Mouse (Mus musculus): ENCODE results near the gene Fen1. TPM values are rescaled to one million over a fixed set of nuclear protein-coding genes. Genes with fewer than 3 reads are reported as not detected.
A peak's percentile ranks its signal among the peaks of the same experiment; 100 is the strongest.

Fen1 gene
- polyA plus RNA-seq, 1 experiment, result 22.1 TPM

DNA sequence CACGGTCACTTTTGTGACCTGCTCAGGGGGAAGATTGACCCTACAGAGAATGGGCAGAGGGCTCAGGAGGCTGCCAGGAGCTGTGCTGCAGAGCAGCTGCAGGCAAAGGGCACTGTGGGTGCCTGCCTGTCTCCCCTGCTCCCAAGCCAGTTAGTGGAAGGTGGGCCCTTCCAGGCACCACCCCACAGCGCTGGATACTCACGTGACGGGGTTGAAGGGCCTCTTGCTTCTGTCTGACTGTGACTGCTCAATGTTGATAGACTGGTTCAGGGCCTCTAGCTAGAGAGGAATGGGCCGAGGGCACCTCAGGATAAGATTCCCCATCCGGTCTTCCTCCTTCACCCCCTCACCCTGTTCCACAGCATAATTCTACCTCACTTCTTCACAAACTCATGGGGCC is 15.6 kb upstream of the Fen1 start:
- H3K4me1 ChIP-seq (ENCODE audit: control insufficient read depth, insufficient read depth, low read length), result no peaks in the 10 kb centered on the region
- H3K4me3 ChIP-seq (ENCODE audit: insufficient read depth, low read length), result no peak overlapping the region
- no peak overlapping the region for H3K27ac ChIP-seq (ENCODE audit: insufficient read depth, low read length)
- TF ChIP-seq CTCF (IDR thresholded peaks at IDR 0.05; ENCODE audit: borderline replicate concordance, insufficient read depth, low read length), result no peak
- no peak for TF ChIP-seq POLR2A (IDR thresholded peaks at IDR 0.05; ENCODE audit: low read depth, low read length)

- H3K4me3 ChIP-seq (ENCODE audit: insufficient read depth, low read length), result no peak overlapping the region
- H3K4me1 ChIP-seq (ENCODE audit: control insufficient read depth, insufficient read depth, low read length), result no peaks in the 10 kb centered on the region
- H3K27ac ChIP-seq (ENCODE audit: insufficient read depth, low read length), result no peak overlapping the region
- no peak for TF ChIP-seq POLR2A (IDR thresholded peaks at IDR 0.05; ENCODE audit: low read depth, low read length)
- TF ChIP-seq CTCF (IDR thresholded peaks at IDR 0.05; ENCODE audit: borderline replicate concordance, insufficient read depth, low read length), result no peak
Measured at GRCm38 (mm10) chr19:10219108-10219507, 15.1 kb upstream of the Fen1 start.

- Histone ChIP-seq H3K4me3 (ENCODE audit: insufficient read depth, low read length) (no peak overlapping the region), H3K27ac (ENCODE audit: insufficient read depth, low read length) (no peak overlapping the region), H3K4me1 (ENCODE audit: control insufficient read depth, insufficient read depth, low read length) (no peaks in the 10 kb centered on the region)
- TF ChIP-seq POLR2A (IDR thresholded peaks at IDR 0.05; ENCODE audit: low read depth, low read length) (no peak), CTCF (IDR thresholded peaks at IDR 0.05; ENCODE audit: borderline replicate concordance, insufficient read depth, low read length) (no peak)
Measured at GRCm38 (mm10) chr19:10216101-10216500, 12.1 kb upstream of the Fen1 start.

DNA sequence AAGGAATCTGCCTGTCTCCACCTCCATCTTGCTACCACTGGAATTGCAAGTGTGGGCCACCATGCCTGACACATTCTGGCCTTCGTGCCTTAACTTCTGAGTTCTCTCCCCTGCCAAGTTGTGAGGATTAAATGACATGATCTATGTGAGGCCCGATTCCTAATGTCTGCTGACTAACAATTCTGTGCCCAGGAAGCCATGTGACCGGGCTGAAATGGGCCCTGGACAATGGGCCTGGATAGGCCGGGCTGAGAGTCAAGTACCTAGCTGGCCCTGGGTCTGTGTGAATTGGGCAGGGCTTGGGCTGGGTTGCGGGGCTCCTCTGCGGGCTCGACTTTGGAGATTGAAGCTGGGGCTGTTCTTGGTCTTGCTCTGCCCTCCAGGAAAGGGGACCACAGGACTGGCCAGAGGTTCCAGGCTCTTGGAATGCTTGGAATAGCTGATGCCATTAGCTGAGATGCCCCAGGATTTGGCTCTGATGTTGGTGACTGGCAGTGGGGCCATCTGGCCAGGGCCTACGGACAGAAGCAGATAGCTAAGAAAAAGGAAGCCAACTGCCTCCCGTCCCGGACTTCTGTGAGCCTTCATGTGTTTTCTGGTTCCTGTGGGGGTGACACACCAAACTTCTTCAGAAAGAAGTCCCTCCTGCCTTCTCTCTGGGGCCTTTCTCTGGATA is 10.0 kb upstream of the Fen1 start:
- TF ChIP-seq CTCF (IDR thresholded peaks at IDR 0.05; ENCODE audit: borderline replicate concordance, insufficient read depth, low read length), result no peak
- Histone ChIP-seq H3K4me1 (ENCODE audit: control insufficient read depth, insufficient read depth, low read length) (no peaks in the 10 kb centered on the region), H3K4me3 (ENCODE audit: insufficient read depth, low read length) (no peak overlapping the region), H3K27ac (ENCODE audit: insufficient read depth, low read length) (no peak overlapping the region)

DNA sequence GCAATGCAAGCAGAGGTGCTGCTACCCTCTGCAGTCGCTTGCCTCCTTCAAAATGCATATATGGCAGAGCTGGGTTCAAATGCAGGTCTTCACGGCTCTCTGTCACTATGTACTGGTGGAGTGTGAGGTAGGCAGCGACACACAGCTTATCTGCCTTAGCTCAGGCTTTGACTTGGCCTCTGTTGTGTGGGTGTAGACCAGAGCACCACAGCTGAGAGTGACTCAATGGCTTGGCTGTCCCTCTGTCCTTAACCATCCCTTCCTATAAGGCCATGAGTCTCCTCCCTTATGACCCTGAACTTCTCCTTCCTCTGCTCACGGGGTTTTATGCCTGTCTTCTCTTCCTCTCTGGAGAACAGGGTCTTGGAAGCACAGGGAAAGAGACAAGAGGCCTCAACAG is 6.9 kb upstream of the Fen1 start:
- TF ChIP-seq CTCF (IDR thresholded peaks at IDR 0.05; ENCODE audit: borderline replicate concordance, insufficient read depth, low read length), result no peak
- TF ChIP-seq POLR2A (IDR thresholded peaks at IDR 0.05; ENCODE audit: low read depth, low read length), result no peak
- Histone ChIP-seq H3K4me3 (ENCODE audit: insufficient read depth, low read length) (no peak overlapping the region), H3K4me1 (ENCODE audit: control insufficient read depth, insufficient read depth, low read length) (no peaks in the 10 kb centered on the region), H3K27ac (ENCODE audit: insufficient read depth, low read length) (no peak overlapping the region)

GRCm38 (mm10) chr19:10208851-10209250 is 4.9 kb upstream of the Fen1 start:
- Histone ChIP-seq H3K27ac (ENCODE audit: insufficient read depth, low read length) (no peak overlapping the region), H3K4me3 (ENCODE audit: insufficient read depth, low read length) (no peak overlapping the region), H3K4me1 (ENCODE audit: control insufficient read depth, insufficient read depth, low read length) (no peaks in the 10 kb centered on the region)
- TF ChIP-seq POLR2A (IDR thresholded peaks at IDR 0.05; ENCODE audit: low read depth, low read length) (no peak), CTCF (IDR thresholded peaks at IDR 0.05; ENCODE audit: borderline replicate concordance, insufficient read depth, low read length) (no peak)

DNA sequence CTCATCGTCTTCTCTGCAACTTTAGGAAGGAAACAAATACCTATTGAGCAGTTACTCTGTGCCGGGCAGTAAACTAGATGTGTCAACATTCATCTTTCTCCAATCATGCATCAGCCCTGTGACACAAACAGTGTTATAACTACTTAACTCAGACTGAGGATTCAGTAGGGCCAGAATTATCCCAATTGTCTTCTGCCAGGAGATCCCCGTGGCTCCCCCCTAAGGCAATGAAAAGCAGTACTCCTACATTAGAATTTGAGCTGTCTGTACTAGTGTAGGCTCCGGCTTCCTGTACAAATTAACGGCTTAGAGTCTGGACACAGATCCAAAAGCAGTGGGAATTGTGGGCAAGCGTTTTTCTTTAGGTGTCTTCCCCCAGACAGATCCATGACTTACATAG is 1.1 kb upstream of the Fen1 start:
- Histone ChIP-seq H3K4me3 (ENCODE audit: insufficient read depth, low read length) (peak overlapping the region; percentile 89), H3K4me1 (ENCODE audit: control insufficient read depth, insufficient read depth, low read length) (0 out of 2 replicates have a peak, but pooled peaks cover 3% of the 10 kb centered on the region), H3K27ac (ENCODE audit: insufficient read depth, low read length) (no peak overlapping the region)
- TF ChIP-seq CTCF (IDR thresholded peaks at IDR 0.05; ENCODE audit: borderline replicate concordance, insufficient read depth, low read length) (no peak), POLR2A (IDR thresholded peaks at IDR 0.05; ENCODE audit: low read depth, low read length) (no peak)

DNA sequence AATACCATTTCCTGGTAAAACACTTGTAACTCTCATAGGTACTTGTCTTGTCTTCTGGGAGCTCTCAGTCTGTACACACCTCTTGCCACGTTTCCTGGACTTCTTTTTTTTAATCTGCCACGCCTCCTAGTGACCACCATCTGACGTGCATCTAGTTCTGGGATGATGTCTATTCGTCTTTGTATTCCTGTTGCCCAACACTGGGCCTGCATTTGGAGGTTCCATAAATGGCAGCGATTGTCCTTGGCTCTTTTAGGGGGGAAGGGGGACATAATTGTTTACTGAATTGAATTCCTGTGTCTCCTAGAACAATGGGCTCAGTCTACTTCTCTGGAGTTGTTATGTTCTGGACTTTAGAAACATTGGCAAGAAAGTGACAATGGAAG is 640 bp upstream of the Fen1 start:
- H3K4me3 ChIP-seq (ENCODE audit: insufficient read depth, low read length), result peak overlapping the region; percentile 89
- H3K27ac ChIP-seq (ENCODE audit: insufficient read depth, low read length), result peak overlapping the region; percentile 57; the same call in 1 of the 2 replicates
- no peak for TF ChIP-seq CTCF (IDR thresholded peaks at IDR 0.05; ENCODE audit: borderline replicate concordance, insufficient read depth, low read length)
- 0 out of 2 replicates have a peak, but pooled peaks have one; percentile 9 for TF ChIP-seq POLR2A (IDR thresholded peaks at IDR 0.05; ENCODE audit: low read depth, low read length)
- 0 out of 2 replicates have a peak, but pooled peaks cover 3% of the 10 kb centered on the region for H3K4me1 ChIP-seq (ENCODE audit: control insufficient read depth, insufficient read depth, low read length)

GRCm38 (mm10) chr19:10203146-10203847 is 672 bp downstream of the Fen1 start:
- Histone ChIP-seq H3K4me1 (ENCODE audit: control insufficient read depth, insufficient read depth, low read length) (0 out of 2 replicates have a peak, but pooled peaks cover 3% of the 10 kb centered on the region), H3K4me3 (ENCODE audit: insufficient read depth, low read length) (peak overlapping the region; percentile 89), H3K27ac (ENCODE audit: insufficient read depth, low read length) (peak overlapping the region; percentile 71; the same call in 1 of the 2 replicates)
- TF ChIP-seq POLR2A (IDR thresholded peaks at IDR 0.05; ENCODE audit: low read depth, low read length) (0 out of 2 replicates have a peak, but pooled peaks have one; percentile 48), CTCF (IDR thresholded peaks at IDR 0.05; ENCODE audit: borderline replicate concordance, insufficient read depth, low read length) (no peak)

GRCm38 (mm10) chr19:10198723-10199122 is 5.2 kb downstream of the Fen1 start:
- TF ChIP-seq CTCF (IDR thresholded peaks at IDR 0.05; ENCODE audit: borderline replicate concordance, insufficient read depth, low read length), result peak; percentile 97
- no peak for TF ChIP-seq POLR2A (IDR thresholded peaks at IDR 0.05; ENCODE audit: low read depth, low read length)
- H3K4me1 ChIP-seq (ENCODE audit: control insufficient read depth, insufficient read depth, low read length), result 0 out of 2 replicates have a peak, but pooled peaks cover 3% of the 10 kb centered on the region
- no peak overlapping the region for H3K4me3 ChIP-seq (ENCODE audit: insufficient read depth, low read length)
- no peak overlapping the region for H3K27ac ChIP-seq (ENCODE audit: insufficient read depth, low read length)
